In the genomic region with DNA sequence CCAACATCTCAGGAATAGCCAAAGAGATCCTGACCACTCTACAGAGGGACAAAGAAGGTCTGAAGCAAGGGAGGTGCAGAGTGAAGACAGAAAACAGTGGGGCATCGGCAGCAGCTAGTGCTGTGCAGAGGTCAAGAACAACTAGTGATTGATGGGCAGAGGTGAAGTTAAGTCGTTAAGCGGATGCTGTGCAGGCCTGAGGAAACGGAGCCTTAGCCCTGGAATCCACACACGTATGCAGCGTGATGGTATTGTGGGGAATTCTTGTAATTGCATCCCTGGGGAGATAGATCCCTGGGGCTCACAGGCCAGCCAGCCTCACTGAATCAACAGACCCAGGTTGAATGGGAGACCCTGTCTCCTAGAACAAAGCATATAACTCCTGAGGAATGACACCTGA, we compare ENCODE assay signal across 23 mouse cellular contexts. TPM values are rescaled to one million over a fixed set of nuclear protein-coding genes. Genes with fewer than 3 reads are reported as not detected.
A peak's percentile ranks its signal among the peaks of the same experiment; 100 is the strongest.
DNase-seq lines count a peak whose midpoint lies in the region; ATAC-seq and TF ChIP-seq lines count a peak whose summit lies in the region.
"Had no signal": no experiment of that assay in that cellular context is flagged by ENCODE, and none has a peak within 500 bp of the region (broad histone marks: within the 10 kb centered on the region; RNA-seq: fewer than 3 reads in every experiment).

No protein-coding gene starts in this region.

- no peak for TF ChIP-seq CTCF in cerebellum, adult 2 months (IDR thresholded peaks at IDR 0.05; ENCODE audit: borderline replicate concordance, insufficient read depth, low read depth, low read length)
- no peak for TF ChIP-seq CTCF in layer of hippocampus, adult 2 months (conservative IDR thresholded peaks at IDR 0.05)

- no peak for TF ChIP-seq POLR2A in cerebellum, adult 2 months (IDR thresholded peaks at IDR 0.05; ENCODE audit: borderline replicate concordance, insufficient read depth, low read length)

- 11% methylated on average over 6 of the region's 6 CpGs for WGBS in cerebellum, adult 2 months

- peak overlapping the region; percentile 28 for H3K4me3 ChIP-seq in cerebellum, adult 2 months (replicated peaks; ENCODE audit: insufficient read depth, low read depth, low read length)
- no peak overlapping the region for H3K4me3 ChIP-seq in layer of hippocampus, adult 2 months
- H3K4me3 ChIP-seq: embryonic facial prominence, embryonic 12.5 days; forebrain, embryonic 15.5 days; heart, embryonic 13.5 days had no signal

- no peak for DNase-seq in cerebellum, adult 2 months
- DNase-seq in heart, adult 11 months = peak; percentile 72
- DNase-seq in heart, adult 18-20 months = no peak
- DNase-seq in layer of hippocampus, adult 2 months (ENCODE audit: low spot score in 2 of 2) = no peak
- no peak for DNase-seq in layer of hippocampus, adult 8-10 months (ENCODE audit: low spot score in 2 of 2)
- DNase-seq in embryo, embryonic 11.5 days (ENCODE audit: low read depth, low spot score) = peak; percentile 5
- DNase-seq in urinary bladder, postnatal 4 days (ENCODE audit: low spot score in 2 of 2) = no peak
- DNase-seq: adrenal gland, adult 2 months; adrenal gland, postnatal 25 days; B cell, adult 2 months; gastrocnemius, postnatal 36 days; heart, postnatal 4 days; kidney, adult 8-10 months had no signal

- no peaks in the 10 kb centered on the region for H3K27me3 ChIP-seq in cerebellum, adult 2 months (ENCODE audit: control insufficient read depth, insufficient read depth, low read length)
- H3K27me3 ChIP-seq: embryonic facial prominence, embryonic 12.5 days; forebrain, embryonic 15.5 days; heart, embryonic 13.5 days had no signal

- H3K27ac ChIP-seq in cerebellum, adult 2 months (ENCODE audit: insufficient read depth, low read length) = peak overlapping the region; percentile 44
- H3K27ac ChIP-seq in layer of hippocampus, adult 2 months = peak overlapping the region; percentile 39; the same call in 1 of the 2 replicates
- H3K27ac ChIP-seq: embryonic facial prominence, embryonic 12.5 days; forebrain, embryonic 15.5 days; heart, embryonic 13.5 days; hindbrain, embryonic 14.5 days had no signal

- ATAC-seq in cerebellum, adult (ENCODE audit: insufficient number of reproducible peaks, low FRiP score, low TSS enrichment) = no peak
- ATAC-seq: activated CD4-positive, CD25-positive, alpha-beta regulatory T cell, adult 4 months; CD4-positive, CD25-positive, alpha-beta regulatory T cell, adult 4 months; forebrain, embryonic 15.5 days; inflammation-experienced regulatory T-cells, adult 6 months; intestine, postnatal 0 days had no signal

- peaks cover 53% of the 10 kb centered on the region for H3K4me1 ChIP-seq in cerebellum, adult 2 months (ENCODE audit: control insufficient read depth, insufficient read depth, low read length)
- H3K4me1 ChIP-seq: embryonic facial prominence, embryonic 12.5 days; forebrain, embryonic 15.5 days had no signal

RNA-seq across cellular contexts. Expression of a gene that starts 9.9 kb away (rescaled TPM):
- polyA plus RNA-seq in cerebellum, adult 2 months (2012; rRNA removed) = 241 and 269 TPM in 2 replicates
- under 1 TPM; 0.25 to 0.39 TPM for total RNA-seq in heart, adult 18-20 months (2021)
- 100 to 1,000 TPM; 150 to 155 TPM for total RNA-seq in layer of hippocampus, adult 2 months (2021)
- total RNA-seq in layer of hippocampus, adult 8-10 months (2022) = 100 to 1,000 TPM; 159 to 171 (median 164) TPM
- polyA plus RNA-seq: activated CD4-positive, CD25-positive, alpha-beta regulatory T cell, adult 4 months; CD4-positive, CD25-positive, alpha-beta regulatory T cell, adult 4 months; G1E; inflammation-experienced regulatory T-cells, adult 6 months had no signal

Comparison
In these comparisons a context has a peak if more than half of its experiments do, and no peak if none do; other contexts are left out.
1. DNase-seq: peak in heart, adult 11 months (single experiment) and embryo, embryonic 11.5 days (single experiment); none in cerebellum, adult 2 months (0 of 2), heart, adult 18-20 months (0 of 2), layer of hippocampus, adult 2 months (0 of 2), layer of hippocampus, adult 8-10 months (0 of 2) and urinary bladder, postnatal 4 days (0 of 2).
2. RNA of a gene that starts 9.9 kb away (total RNA-seq): 159 to 171 TPM in layer of hippocampus, adult 8-10 months and 150 to 155 TPM in layer of hippocampus, adult 2 months; 0.25 to 0.39 TPM in heart, adult 18-20 months; every median in the first group is over 100 times any median in the second.